Mouse (Mus musculus): ENCODE results near the gene 3110040M04Rik.
"Not testable (repeated sequence)": the region's sequence is repeated elsewhere in the genome, so short reads cannot be mapped to it uniquely, and the experiment has no call there.

Gene 3110040M04Rik

DNA sequence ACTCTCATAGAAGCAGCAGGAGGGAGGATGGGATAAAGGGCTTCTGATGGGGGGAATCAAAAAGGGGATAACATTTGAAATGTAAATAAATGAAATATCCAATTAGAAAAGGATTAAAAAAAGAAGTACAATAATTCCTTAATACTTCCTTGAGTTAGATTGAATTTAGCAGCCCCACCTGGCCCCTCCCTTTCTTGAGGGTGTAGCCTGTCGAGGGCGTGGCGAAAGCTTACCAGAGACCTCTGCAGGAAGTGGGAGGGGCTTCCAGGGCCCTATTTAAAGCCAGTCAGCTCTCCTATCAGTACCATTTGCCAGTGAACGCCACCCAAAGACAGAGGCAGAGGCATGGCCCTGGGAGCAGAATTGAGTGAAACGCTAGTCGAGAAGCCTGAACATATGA is at the start of gene 3110040M04Rik:
TSS of gene 3110040M04Rik (plus strand) at position 304 of the 400 bp plus-strand sequence.
- DNase-seq (ENCODE audit: low read depth, low spot score), result not testable (repeated sequence)

- not testable (repeated sequence) for DNase-seq (ENCODE audit: low read depth, low spot score)
These were observed 49.8 kb upstream of the 3110040M04Rik start for GRCm38 (mm10) chr1:151154131-151154530.

GRCm38 (mm10) chr1:151156129-151156528 is 47.8 kb upstream of the 3110040M04Rik start:
- no peak for DNase-seq (ENCODE audit: low read depth, low spot score)

- DNase-seq (ENCODE audit: low read depth, low spot score), result no peak
These were observed 46.9 kb upstream of the 3110040M04Rik start for GRCm38 (mm10) chr1:151156777-151157632.

- no peak for DNase-seq (ENCODE audit: low read depth, low spot score)
These were observed 45.7 kb upstream of the 3110040M04Rik start for GRCm38 (mm10) chr1:151157963-151158856.

DNA sequence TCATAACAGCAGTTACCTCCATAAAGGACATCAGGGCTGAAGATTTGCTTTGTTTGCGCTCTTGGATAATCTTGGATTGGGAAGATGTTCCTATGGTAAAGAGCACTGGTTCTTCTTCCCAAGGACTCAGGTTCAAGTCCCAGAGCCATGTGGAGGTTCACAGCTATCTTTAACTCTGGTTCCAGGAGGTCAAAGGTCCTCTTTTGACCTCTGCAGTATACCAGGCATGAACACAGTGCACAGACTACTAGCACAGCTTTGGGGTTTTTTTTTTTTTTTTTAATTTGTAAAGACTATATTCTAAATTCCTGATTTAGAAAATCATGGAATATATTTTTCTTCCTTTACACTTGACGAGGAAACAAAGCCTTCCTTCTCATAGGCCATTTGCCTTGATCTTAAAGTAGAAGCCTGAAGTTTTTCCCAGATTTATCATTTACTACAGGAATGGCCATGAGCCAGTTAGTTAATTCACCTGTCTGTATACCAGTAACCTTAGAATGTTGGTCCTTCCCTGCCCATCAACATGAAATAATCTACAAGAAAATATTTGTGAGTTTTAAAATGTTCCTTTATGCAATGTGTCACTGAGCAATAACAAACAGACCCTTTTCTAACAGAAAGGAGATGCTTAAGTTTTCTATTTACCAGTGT is 44.9 kb upstream of the 3110040M04Rik start:
- DNase-seq (ENCODE audit: low read depth, low spot score), result no peak

DNA sequence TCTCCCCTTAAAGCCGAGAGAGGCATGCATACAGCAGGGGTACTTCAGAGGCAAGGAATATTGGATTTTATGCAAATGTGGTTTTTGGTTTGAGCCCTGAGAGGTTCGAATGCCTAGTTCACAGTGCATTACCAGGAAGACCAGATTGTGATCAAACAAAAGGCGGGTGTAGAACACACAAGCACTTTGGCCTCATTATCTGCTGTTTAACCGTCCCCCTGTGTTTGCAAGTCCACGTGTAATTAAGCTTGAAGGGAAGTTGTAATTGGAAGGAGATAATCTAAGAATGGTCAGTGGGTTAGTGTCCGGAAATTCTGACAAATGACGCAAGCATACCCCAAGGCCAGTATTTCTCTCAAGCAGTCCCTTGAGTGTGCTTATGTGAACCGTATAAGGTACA is 37.9 kb upstream of the 3110040M04Rik start:
- no peak for DNase-seq (ENCODE audit: low read depth, low spot score)

DNA sequence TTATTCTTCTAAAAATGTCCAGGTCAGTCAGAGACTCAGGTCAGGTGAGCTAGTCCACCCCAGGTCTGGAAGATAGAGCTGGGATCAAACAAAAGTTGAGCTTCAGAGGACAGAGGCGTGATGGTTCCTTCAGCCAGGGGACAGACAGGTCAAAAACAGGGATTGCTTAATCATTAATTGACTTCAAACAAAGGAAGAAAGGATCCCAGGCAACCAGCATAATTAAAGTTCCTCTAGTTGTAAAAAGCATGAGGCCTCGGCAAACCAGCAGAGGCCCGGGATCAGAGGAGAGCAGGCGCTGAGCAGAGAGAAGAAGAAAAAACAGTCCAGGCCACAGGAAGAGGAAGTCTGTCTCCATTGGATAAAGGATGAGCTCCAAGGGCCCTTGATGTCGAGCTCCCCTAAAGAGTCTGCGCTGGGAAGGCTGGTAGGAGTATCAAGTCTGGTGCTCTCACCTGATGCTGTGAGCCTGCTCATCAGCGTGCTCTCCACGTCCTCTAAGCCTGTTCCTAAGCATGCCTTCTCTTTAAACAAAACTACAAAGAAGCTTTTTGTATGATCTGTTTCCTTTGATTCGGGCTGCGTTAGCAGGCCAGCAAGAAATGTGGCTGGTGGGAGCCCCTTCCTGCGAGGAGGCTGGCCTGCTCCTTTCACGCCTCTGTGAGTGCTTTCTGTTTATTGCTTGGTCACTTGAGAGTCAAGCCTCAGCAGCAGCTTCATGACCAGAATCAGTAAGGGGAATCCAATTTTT is 36.4 kb upstream of the 3110040M04Rik start:
- no peak for DNase-seq (ENCODE audit: low read depth, low spot score)

DNA sequence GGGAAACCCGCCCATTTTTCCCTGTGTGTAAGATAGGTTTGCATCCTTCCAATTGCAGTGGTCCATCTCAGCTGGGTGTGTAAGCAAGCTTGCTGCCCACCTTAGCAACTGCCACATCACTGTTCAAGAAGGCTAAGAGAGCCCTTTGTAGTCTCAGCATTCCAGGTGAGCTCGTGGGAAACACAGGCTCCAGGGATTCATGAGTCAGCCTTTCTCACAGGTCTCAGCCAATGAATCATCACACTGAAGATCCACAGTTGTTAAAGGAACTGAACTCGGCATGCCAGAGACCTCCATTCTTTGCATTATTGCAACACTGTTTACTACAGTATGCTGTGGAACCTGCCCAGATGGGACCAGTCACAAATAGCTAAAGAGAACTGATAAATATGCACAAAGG is 35.3 kb upstream of the 3110040M04Rik start:
- peak; percentile 2 for DNase-seq (ENCODE audit: low read depth, low spot score)

DNA sequence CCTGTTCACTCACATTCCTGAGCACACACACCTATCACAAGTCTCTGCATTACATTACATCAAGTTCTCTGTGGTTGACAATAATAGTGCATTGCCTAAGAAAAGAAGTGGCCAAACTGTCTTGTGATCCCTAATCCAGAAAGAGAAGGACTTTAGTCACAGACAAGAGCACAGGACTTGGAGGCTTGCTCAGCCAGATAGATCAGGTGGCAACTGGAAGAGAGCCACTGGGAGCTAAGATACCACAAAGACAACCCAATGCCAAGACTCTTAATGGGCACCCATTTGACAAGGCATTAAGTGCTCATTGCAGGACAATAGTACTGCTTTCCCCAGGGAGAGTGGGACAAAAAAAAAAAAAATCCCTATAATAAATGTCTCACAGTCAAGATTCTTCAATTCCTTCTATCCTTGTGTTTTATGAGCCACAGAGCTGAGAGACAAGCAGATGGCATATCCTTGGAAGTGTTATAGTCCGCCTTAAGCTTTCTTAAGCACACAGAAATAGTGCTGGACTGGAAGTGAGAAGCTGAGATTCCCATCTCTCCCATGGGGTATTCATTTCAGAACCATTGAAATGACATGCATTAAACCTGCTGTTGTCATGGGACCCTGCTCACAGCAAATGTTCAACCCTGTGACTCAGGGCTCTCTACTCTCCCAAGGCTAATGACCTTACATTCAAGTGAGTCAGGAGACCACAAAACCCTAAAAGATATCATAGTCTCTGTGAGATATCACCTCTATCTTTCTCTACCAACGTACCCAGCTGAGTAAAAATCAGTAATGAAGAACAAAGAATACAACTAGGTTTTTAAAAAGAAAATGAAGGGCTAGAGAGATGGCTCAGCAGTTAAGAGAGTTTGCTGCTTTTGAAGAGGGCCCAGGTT is 32.1 kb upstream of the 3110040M04Rik start:
- DNase-seq (ENCODE audit: low read depth, low spot score), result peak; percentile 6

- peak; percentile 96 for DNase-seq (ENCODE audit: low read depth, low spot score)
These were observed 26.6 kb upstream of the 3110040M04Rik start for GRCm38 (mm10) chr1:151177030-151177936.

DNA sequence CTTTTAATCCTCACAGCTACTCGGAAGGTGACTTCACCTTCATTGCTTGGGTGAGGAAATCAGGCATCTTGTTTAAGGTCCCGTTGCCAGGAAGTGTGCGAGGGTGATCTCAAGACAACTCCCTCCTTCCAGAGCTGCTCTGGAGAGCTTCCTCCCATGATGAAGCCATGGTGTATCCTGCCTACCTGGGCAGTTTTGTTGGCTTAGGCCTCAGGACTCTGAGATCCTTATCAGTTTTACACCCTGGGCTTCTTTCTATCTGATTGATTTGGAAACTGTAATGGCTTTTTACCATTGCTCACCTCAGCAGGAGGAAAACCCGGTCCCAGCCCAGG is 26.0 kb upstream of the 3110040M04Rik start:
- no peak for DNase-seq (ENCODE audit: low read depth, low spot score)

GRCm38 (mm10) chr1:151178505-151179083 is 25.3 kb upstream of the 3110040M04Rik start:
- DNase-seq (ENCODE audit: low read depth, low spot score), result peak; percentile 56

DNA sequence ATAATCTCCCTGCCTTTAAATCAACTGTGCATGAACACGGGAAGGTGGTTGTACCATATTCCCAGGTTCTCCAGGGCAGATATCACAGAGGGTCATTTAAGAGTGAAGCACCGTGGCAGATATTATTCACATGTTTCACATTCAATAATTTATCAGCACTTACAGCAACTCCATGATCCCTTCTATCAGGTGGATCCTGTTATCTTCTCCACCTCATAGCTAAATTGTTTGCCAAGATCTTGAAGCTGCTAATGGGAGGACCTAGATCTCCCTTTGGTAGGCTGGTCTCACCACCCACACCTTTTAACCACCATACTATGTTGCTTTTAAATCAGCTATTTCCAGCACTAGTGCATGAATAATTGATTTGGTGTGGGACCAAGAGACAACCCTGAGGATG is 23.8 kb upstream of the 3110040M04Rik start:
- DNase-seq (ENCODE audit: low read depth, low spot score), result no peak

- DNase-seq (ENCODE audit: low read depth, low spot score), result not testable (repeated sequence)
These were observed 21.7 kb upstream of the 3110040M04Rik start, which contains the start of gene Gm47985 for GRCm38 (mm10) chr1:151182266-151182665. TSS of gene Gm47985 (plus strand) at chr1:151182537.

- not testable (repeated sequence) for DNase-seq (ENCODE audit: low read depth, low spot score)
These were observed 17.7 kb upstream of the 3110040M04Rik start for GRCm38 (mm10) chr1:151186186-151186585.

GRCm38 (mm10) chr1:151186879-151187424 is 17.0 kb upstream of the 3110040M04Rik start:
- DNase-seq (ENCODE audit: low read depth, low spot score), result not testable (repeated sequence)

DNA sequence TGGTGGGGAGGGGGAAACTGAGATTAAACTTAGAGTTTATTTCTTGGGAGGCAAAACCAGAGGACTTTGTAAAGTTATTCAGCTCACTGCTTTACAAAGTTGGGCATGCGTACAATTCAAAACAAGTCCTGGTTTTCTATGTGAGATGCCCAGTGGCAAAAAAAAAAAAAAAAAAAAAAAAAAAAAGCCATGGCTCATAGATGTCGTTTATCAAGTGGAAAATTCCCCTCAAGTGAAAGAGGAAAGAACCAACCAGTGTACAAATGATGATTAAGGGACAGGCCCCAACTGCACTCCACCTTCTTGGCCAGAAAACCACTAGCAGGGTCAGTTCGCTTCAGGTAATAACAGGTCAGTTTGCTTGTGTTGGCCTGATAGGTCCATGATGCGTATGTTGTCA is 15.5 kb upstream of the 3110040M04Rik start:
- no peak for DNase-seq (ENCODE audit: low read depth, low spot score)

Measured in ES-CJ7 (cell line).